Mouse (Mus musculus): ENCODE data around the gene Iqcf3.

DNA sequence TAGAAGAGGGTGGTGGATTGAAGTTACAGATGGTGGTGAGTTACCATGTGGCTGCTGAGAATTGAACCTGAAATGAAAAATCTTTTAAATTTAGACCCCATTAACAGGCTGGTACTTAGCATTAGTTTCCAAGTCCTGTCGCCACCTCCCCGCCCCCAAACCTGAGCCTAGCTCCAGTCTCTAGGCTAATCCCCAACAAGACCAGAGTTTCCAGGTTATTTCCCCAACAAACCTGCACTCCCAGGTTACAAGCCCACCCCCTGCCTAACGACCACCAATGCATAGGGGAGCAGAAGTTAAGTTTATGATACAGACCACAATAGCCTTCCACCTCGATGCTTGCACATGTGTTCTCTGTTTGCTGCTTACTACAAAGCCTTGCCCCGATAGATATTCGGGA is 47.9 kb downstream of the Iqcf3 start:
- TF ChIP-seq CTCF (IDR thresholded peaks at IDR 0.05; ENCODE audit: borderline replicate concordance, insufficient read depth, low read length): no peak
- no peak for TF ChIP-seq POLR2A (IDR thresholded peaks at IDR 0.05; ENCODE audit: low read depth, low read length)

Measured in embryonic fibroblast, embryonic 13.5 days (primary cell).